Mouse (Mus musculus) heart, postnatal 10 days (tissue): ENCODE data around the gene Vrk2. TPM values are rescaled to one million over a fixed set of nuclear protein-coding genes. Genes with fewer than 3 reads are reported as not detected.

Source experiments
- DNase-seq, 2 experiments: peaks; one replicate each; pipeline ENCODE4 v3.0.0; 2021
- intact Hi-C: fragments of 180-260 bp; cut with DNase I; formaldehyde crosslinking; loops from one replicate; pipeline ENCODE4 v1.15.1; 2025
- total RNA-seq, 2 experiments: library from RNA; stranded (reverse); gene quantifications; 2 replicates each; pipeline ENCODE4 v1.2.3; 2021

Gene Vrk2
- total RNA-seq, 2 experiments from 2014 or later, result 7.4 to 8.3 TPM

GRCm38 (mm10) chr11:26437818-26438217, 156.0 kb downstream of the Vrk2 start:
- intact Hi-C loops, result no loop called here
- DNase-seq, result no peak

GRCm38 (mm10) chr11:26434229-26434628, 159.6 kb downstream of the Vrk2 start:
- DNase-seq, result no peak
- intact Hi-C loops, result no loop called here

- DNase-seq, result no peak
- intact Hi-C loops, result no loop called here
Observed at GRCm38 (mm10) chr11:26421472-26421871, 172.3 kb downstream of the Vrk2 start.

Other genes starting within 250 kb of the Vrk2 start
- gene Fancl, start 207.9 kb downstream of the Vrk2 start, total RNA-seq, result 10 to 100 TPM in 1 of 2 experiments, 1 to 10 TPM in 1; 9.6 to 12.1 TPM
- gene Gm6899, start 758 bp downstream of the Vrk2 start, total RNA-seq, result not detected